Mouse (Mus musculus) forebrain, embryonic 13.5 days (tissue): ENCODE data around the gene Fgfbp3. TPM values are rescaled to one million over a fixed set of nuclear protein-coding genes. Genes with fewer than 3 reads are reported as not detected.
"Not testable (repeated sequence)": the region's sequence is repeated elsewhere in the genome, so short reads cannot be mapped to it uniquely, and the experiment has no call there.

Source experiments
- ATAC-seq: fragments of 200-750 bp; cut with Nextera tagmentation; 2 replicates; pipeline ENCODE4 v1.8.0; 2017
- H3K27ac ChIP-seq: fragments of 300-500 bp; sonication (generic); 2 replicates; pipeline ENCODE4 v1.5.1; 2015; ENCODE audit warnings: inconsistent platforms, mild to moderate bottlenecking, moderate library complexity
- H3K27me3 ChIP-seq: fragments of 300-500 bp; sonication (generic); 2 replicates; pipeline ENCODE4 v1.6.1; 2015; ENCODE audit warnings: mild to moderate bottlenecking, inconsistent platforms
- H3K36me3 ChIP-seq: fragments of 300-500 bp; sonication (generic); 2 replicates; pipeline ENCODE4 v1.6.1; 2015; ENCODE audit warnings: mild to moderate bottlenecking, inconsistent platforms; ENCODE audit not compliant: poor library complexity, severe bottlenecking
- H3K4me1 ChIP-seq: fragments of 300-500 bp; sonication (generic); 2 replicates; pipeline ENCODE4 v1.6.1; 2015; ENCODE audit warnings: inconsistent platforms
- H3K4me2 ChIP-seq: fragments of 300-500 bp; sonication (generic); 2 replicates; pipeline ENCODE4 v1.6.1; 2015; ENCODE audit warnings: inconsistent platforms, mild to moderate bottlenecking, moderate library complexity
- H3K4me3 ChIP-seq: fragments of 300-500 bp; sonication (generic); 2 replicates; pipeline ENCODE4 v1.5.1; 2015; ENCODE audit warnings: mild to moderate bottlenecking, inconsistent platforms
- H3K9ac ChIP-seq: fragments of 300-500 bp; sonication (generic); 2 replicates; pipeline ENCODE4 v1.6.1; 2015; ENCODE audit warnings: mild to moderate bottlenecking, inconsistent platforms
- H3K9me3 ChIP-seq: fragments of 300-500 bp; sonication (generic); replicated peaks from 2 replicates; pipeline ENCODE4 v1.6.1; 2016; ENCODE audit warnings: inconsistent platforms
- WGBS: fragments of 180-500 bp; shearing (Covaris S2); methylation state at CpG from one replicate; pipeline ENCODE4 v1.1.7; 2015; 5-methylcytosine and 5-hydroxymethylcytosine counted together
- polyA plus RNA-seq: library from polyadenylated mRNA; unstranded; fragments of >200 nt; fragmentation: Nextera tagmentation; extraction: Ambion mirVana; gene quantifications from 2 replicates; pipeline ENCODE4 v1.2.1, GENCODE M21; 2015

The Fgfbp3 gene
- 25.5 and 26.2 TPM in 2 replicates for polyA plus RNA-seq

DNA sequence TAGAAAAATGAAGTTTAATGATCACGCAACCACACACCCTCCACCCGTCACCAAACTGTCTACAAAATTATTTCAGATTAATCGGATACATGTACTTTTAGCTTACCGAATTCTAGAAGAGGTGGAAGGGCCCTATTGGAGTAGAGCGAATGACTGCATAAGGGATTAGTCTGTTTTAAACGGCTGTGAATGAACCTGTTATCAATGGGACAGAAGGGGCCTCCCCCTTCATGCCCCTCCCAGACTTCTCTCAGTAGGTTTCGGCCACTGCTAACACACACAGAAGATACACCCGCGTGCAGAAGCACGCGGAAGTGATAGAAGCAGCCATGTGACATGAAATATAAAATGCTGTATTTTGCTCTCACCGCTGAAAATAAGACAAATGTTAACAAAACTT lies at the start of gene Fgfbp3:
Fgfbp3 (minus strand) TSS at position 150 of the 400 bp plus-strand sequence.
- Histone ChIP-seq H3K36me3 (no peaks in the 10 kb centered on the region), H3K9me3 (no peaks in the 10 kb centered on the region), H3K27me3 (no peaks in the 10 kb centered on the region), H3K27ac (peak within 1 kb of the TSS; percentile 96), H3K4me3 (peak within 1 kb of the TSS; percentile 93), H3K4me1 (peaks cover 18% of the 10 kb centered on the region), H3K4me2 (peak within 1 kb of the TSS; percentile 81), H3K9ac (peak within 1 kb of the TSS; percentile 93)
- WGBS: 3% methylated on average over 12 of the region's 12 CpGs
- peak; percentile 50 for ATAC-seq

DNA sequence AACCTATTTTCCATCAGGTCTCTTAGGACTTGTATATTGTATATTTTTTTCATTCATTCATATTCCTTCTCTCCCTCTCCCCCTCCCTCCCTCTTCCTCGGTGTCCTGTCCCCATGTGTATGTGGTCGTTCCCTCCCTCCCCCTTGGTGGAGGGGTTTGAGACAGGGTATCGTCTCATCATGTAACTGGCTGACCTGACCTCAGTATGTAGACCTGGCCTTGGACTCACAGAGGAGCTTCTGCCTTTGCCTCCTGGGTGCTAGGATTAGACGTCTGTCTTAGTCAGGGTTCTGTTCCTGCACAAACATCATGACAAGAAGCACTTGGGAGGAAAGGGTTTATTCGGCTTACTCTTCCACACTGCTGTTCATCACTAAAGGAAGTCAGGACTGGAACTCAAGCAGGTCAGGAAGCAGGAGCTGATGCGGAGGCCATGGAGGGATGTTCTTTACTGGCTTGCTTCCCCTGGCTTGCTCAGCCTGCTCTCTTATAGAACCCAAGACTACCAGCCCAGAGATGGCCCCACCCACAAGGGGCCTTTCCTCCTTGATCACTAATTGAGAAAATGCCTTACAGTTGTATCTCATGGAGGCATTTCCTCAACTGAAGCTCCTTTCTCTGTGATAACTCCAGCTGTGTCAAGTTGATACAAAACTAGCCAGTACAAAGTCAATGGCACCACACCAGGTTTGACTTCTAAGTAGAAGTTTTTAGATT lies 43.3 kb upstream of the Fgfbp3 start:
- H3K4me1 ChIP-seq, H3K27ac ChIP-seq, H3K4me3 ChIP-seq, ATAC-seq, H3K9ac ChIP-seq, H3K27me3 ChIP-seq, H3K9me3 ChIP-seq, H3K4me2 ChIP-seq: not testable (repeated sequence)
- peaks cover 50% of the 10 kb centered on the region for H3K36me3 ChIP-seq
- 87% methylated on average over 6 of the region's 6 CpGs for WGBS

DNA sequence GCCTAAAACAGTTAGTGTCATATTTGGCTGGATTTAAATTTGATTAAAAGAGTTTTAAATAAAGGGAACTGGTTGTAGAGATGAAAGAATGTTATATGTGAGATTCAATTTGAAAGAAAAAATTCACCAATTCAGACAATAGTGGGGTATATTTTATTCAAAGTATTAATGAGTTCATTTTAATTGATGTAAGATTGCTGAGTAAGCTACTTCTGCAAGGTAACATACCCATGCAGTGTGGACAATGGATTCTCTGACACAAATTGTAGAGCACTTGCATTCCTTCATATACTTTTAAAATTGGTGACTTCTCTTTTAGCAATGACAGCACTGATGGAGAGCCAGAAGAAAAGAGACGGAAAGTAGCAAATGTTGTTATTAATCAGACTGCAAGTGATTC lies 41.9 kb upstream of the Fgfbp3 start:
- Histone ChIP-seq H3K4me3 (no peak overlapping the region), H3K4me2 (no peak overlapping the region), H3K9ac (no peak overlapping the region), H3K27ac (no peak overlapping the region), H3K9me3 (no peaks in the 10 kb centered on the region), H3K4me1 (no peaks in the 10 kb centered on the region), H3K27me3 (no peaks in the 10 kb centered on the region), H3K36me3 (peaks cover 54% of the 10 kb centered on the region)
- WGBS: 98% methylated on average over 1 of the region's 1 CpGs
- no peak for ATAC-seq

DNA sequence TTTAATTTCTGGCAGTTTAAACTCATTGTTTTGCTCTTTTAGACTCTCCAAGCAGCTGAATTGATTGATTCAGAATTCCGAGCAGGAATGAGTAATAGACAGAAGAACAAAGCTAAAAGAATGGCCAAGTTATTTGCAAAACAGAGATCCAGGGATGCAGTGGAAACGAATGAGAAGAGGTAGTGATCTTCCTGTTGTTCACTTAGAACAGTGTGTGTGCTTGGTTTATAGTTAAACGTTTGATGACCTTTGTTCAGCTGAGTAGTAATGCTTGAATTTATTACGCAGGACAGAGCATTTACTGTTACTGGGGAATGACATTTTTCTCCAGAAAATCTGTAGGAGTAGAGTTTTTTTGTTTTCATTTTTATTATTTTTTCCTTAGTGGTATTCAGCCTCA lies 38.9 kb upstream of the Fgfbp3 start:
- WGBS: 87% methylated on average over 4 of the region's 4 CpGs
- no peak overlapping the region for H3K4me2 ChIP-seq
- H3K27me3 ChIP-seq: no peaks in the 10 kb centered on the region
- peaks cover 36% of the 10 kb centered on the region for H3K36me3 ChIP-seq
- no peak overlapping the region for H3K9ac ChIP-seq
- no peak overlapping the region for H3K27ac ChIP-seq
- no peaks in the 10 kb centered on the region for H3K4me1 ChIP-seq
- no peaks in the 10 kb centered on the region for H3K9me3 ChIP-seq
- no peak for ATAC-seq
- no peak overlapping the region for H3K4me3 ChIP-seq

DNA sequence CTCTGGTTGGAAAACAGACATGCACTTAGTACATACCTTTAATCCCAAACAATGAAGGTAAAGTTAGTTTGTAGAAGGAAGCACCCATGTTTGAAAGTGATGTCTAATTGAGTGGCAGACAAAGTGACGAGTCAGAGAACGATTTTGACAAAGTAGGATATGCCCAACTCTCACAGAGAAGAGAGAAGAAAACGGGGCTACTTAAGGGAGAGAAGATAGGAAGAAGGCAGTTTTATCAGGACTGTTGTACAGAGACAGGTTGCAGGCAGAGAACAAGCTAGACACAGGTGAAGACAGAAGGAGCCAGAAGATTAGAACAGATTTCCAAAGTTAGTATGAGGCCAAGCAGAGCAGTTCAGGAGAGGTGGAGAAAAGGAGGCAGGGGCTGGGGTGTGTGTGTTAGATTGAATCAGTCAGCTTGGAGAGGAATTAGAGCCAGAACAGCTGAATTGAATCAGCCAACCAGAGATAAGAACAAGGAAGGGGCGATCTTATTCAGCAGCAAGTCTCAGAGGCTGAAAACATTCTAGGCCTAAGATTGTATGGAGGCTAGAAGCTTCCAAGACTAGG lies 34.3 kb upstream of the Fgfbp3 start:
- Histone ChIP-seq H3K4me2 (no peak overlapping the region), H3K27me3 (no peaks in the 10 kb centered on the region), H3K36me3 (peaks cover 16% of the 10 kb centered on the region), H3K27ac (no peak overlapping the region), H3K9ac (no peak overlapping the region), H3K4me3 (no peak overlapping the region), H3K4me1 (no peaks in the 10 kb centered on the region), H3K9me3 (no peaks in the 10 kb centered on the region)
- 59% methylated on average over 4 of the region's 4 CpGs for WGBS
- ATAC-seq: no peak

DNA sequence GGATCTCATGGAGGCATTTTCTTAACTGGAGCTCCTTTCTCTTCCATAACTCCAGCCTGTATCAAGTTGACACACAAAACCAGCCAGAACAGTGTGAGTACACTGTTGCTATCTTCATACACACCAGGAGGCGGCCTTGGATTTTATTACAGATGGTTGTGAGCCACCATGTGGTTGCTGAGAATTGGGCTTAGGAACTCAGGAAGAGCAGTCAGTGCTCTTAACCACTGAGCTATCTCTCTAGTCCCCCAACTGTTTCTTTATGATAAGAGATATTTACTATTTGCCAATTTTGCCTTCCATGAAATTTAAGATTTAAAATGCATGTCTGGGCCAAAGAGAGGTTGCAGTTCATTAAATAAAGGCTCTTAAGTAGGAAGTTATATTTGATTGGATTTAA lies 20.6 kb upstream of the Fgfbp3 start:
- H3K4me2 ChIP-seq: no peak overlapping the region
- ATAC-seq: no peak
- 97% methylated on average over 1 of the region's 1 CpGs for WGBS
- no peaks in the 10 kb centered on the region for H3K27me3 ChIP-seq
- H3K9me3 ChIP-seq: no peaks in the 10 kb centered on the region
- no peak overlapping the region for H3K4me3 ChIP-seq
- no peak overlapping the region for H3K9ac ChIP-seq
- no peaks in the 10 kb centered on the region; the same call in 1 of the 2 replicates for H3K36me3 ChIP-seq
- no peaks in the 10 kb centered on the region for H3K4me1 ChIP-seq
- H3K27ac ChIP-seq: no peak overlapping the region

DNA sequence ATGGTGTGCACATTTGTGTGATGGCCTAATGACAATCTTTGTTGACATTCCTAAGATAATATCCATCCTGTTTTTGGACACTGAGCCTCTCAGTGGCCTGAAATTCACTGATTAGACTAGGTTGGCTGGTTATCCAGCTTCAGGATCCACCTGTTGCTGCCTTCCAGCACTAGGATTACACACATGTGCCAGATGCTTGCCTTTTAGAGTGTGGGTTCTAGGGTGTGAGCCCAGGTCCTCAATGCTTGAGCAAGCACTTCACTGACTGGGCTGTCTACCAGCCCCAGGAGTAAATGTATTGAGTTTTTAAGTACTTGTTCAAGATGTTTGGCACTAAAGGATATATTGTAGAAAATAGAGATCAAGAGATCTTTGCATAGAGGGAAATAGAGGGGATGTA lies 18.6 kb upstream of the Fgfbp3 start:
- H3K36me3 ChIP-seq: no peaks in the 10 kb centered on the region; the same call in 1 of the 2 replicates
- no peak overlapping the region for H3K27ac ChIP-seq
- no peaks in the 10 kb centered on the region for H3K27me3 ChIP-seq
- H3K4me2 ChIP-seq: no peak overlapping the region
- ATAC-seq: no peak
- no peaks in the 10 kb centered on the region for H3K4me1 ChIP-seq
- no peak overlapping the region for H3K4me3 ChIP-seq
- H3K9me3 ChIP-seq: no peaks in the 10 kb centered on the region
- H3K9ac ChIP-seq: no peak overlapping the region

DNA sequence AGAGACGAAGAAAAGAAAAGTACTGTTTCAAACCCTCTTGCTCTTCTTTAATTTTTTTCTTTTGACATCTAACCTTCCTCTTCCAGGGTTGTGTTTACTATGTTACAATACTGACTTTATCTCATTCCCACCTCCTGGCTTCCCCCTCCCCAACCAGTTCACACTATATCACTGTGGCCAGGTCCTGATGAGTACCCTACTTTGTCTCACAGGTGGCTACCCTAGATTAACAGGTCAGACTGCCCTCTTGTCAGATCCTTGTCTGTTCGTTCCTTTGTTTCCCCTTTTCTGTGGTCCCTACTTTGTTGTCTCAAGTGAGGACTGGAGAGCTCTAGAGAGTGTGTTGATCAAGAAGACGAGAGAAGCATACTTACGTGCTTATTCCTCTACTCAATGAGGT lies 16.9 kb upstream of the Fgfbp3 start:
- H3K9ac ChIP-seq: no peak overlapping the region
- H3K4me1 ChIP-seq: no peaks in the 10 kb centered on the region
- no peak for ATAC-seq
- no peak overlapping the region for H3K27ac ChIP-seq
- H3K27me3 ChIP-seq: no peaks in the 10 kb centered on the region
- no peaks in the 10 kb centered on the region; the same call in 1 of the 2 replicates for H3K36me3 ChIP-seq
- WGBS: 95% methylated on average over 4 of the region's 4 CpGs
- no peak overlapping the region for H3K4me3 ChIP-seq
- H3K9me3 ChIP-seq: no peaks in the 10 kb centered on the region
- no peak overlapping the region for H3K4me2 ChIP-seq

DNA sequence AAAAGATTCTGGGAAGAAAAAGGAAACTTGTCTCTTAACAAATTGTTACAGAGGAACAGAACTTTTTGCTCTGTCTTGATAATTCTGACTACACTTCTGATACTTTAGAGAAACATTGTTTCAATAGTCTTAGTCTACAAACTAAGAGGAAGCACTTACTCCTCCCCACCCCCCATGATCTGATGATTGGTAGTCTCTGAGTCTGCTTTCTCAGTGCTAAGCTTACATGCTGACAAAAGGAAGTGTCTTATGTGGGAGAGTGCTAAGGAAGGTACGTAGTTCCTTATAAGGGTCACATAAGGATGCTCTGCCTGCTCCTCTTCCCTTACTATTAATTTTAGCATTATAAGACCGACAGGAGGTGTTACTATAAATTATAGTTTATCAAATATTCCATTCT lies 13.2 kb upstream of the Fgfbp3 start:
- H3K9me3 ChIP-seq: no peaks in the 10 kb centered on the region
- H3K9ac ChIP-seq: no peak overlapping the region
- peaks cover 9% of the 10 kb centered on the region; the same call in 1 of the 2 replicates for H3K4me1 ChIP-seq
- WGBS: 92% methylated on average over 2 of the region's 2 CpGs
- no peaks in the 10 kb centered on the region for H3K36me3 ChIP-seq
- H3K4me2 ChIP-seq: no peak overlapping the region
- no peak overlapping the region for H3K4me3 ChIP-seq
- no peaks in the 10 kb centered on the region for H3K27me3 ChIP-seq
- ATAC-seq: no peak
- H3K27ac ChIP-seq: no peak overlapping the region

DNA sequence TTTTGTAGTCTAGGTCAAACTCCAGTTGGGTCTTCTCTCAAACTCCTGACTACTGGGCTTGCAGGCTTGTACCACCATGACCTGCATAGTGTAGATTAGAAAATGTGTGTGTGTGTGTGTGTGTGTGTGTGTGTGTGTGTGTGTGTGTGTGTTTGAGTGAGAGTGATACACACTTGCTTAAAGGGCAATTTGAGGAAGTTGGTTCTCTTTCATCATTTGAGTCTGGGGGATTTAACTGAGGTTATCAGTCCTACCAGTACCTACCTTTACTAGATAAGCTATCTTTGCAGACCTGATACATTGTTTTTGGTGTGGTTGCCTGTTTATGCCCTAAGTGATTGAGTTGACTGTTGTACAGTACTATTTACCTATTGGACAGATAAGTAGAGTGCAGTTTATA lies 12.7 kb upstream of the Fgfbp3 start:
- no peaks in the 10 kb centered on the region for H3K9me3 ChIP-seq
- peaks cover 14% of the 10 kb centered on the region for H3K4me1 ChIP-seq
- H3K4me3 ChIP-seq: no peak overlapping the region
- no peaks in the 10 kb centered on the region for H3K36me3 ChIP-seq
- no peak overlapping the region for H3K9ac ChIP-seq
- H3K27me3 ChIP-seq: no peaks in the 10 kb centered on the region
- H3K4me2 ChIP-seq: no peak overlapping the region
- no peak overlapping the region for H3K27ac ChIP-seq
- ATAC-seq: no peak

DNA sequence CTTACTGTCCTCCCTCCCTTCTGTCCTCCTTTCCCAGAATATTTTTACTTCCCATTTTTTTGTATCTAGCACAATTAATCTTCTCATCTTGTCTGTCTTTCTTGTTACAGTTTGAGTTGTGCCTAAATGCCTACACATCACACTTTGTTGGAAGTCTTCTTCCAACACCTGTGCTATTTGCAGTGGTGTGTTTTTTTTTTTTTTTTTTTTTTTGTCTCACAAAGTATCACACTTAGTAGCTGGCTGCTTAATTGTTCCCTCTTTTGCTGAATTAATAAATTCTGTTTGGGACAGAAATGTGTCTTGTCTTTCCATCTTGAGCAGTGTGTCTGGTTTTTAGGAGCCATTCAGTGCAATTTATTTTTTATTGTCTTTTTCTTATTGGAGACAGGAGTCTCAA lies 10.4 kb upstream of the Fgfbp3 start:
- no peak for ATAC-seq
- Histone ChIP-seq H3K27me3 (no peaks in the 10 kb centered on the region), H3K36me3 (no peaks in the 10 kb centered on the region), H3K4me3 (no peak overlapping the region), H3K9me3 (no peaks in the 10 kb centered on the region), H3K4me2 (no peak overlapping the region), H3K9ac (no peak overlapping the region), H3K27ac (no peak overlapping the region), H3K4me1 (peaks cover 25% of the 10 kb centered on the region)

DNA sequence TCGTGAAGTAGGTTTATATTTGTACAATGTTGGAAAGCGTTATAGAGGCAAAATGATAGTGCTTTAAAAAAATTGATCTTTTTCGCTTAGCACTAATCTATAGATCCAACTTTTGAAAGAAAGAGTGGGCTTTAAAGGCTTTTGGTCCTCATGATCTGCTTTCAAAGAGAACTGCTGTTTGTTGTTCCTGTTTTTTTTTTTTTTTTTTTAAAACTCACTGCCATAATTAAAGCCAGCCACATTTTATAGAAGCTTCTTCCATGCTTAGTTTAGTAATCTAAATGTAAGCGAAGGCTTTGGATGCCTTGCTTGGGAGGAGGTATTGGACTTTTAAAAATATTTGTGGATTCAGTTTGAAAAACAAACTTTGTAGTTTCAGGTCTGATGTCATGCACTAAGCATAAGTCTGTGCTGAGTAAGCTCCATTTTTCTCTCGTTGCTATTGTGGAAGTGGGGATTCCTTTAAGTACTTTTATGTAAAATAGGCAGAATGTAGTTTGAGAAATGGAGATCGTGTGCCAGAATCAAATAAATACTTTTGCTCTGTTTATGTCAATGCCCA lies 8.5 kb upstream of the Fgfbp3 start:
- Histone ChIP-seq H3K36me3 (no peaks in the 10 kb centered on the region), H3K27me3 (no peaks in the 10 kb centered on the region), H3K27ac (no peak overlapping the region), H3K4me3 (no peak overlapping the region; the same call in 1 of the 2 replicates), H3K4me1 (peaks cover 26% of the 10 kb centered on the region), H3K9me3 (no peaks in the 10 kb centered on the region), H3K4me2 (peak overlapping the region; percentile 87), H3K9ac (no peak overlapping the region)
- 88% methylated on average over 6 of the region's 6 CpGs for WGBS
- no peak for ATAC-seq
